Mouse (Mus musculus) lung, adult 18-20 months (tissue): ENCODE measurements at regions not wholly inside any gene's neighbourhood (a gene's known extent, or its start where the extent isn't known, plus 50 kb on each side); places are given as distances from the start of the nearest gene placed in this dataset.
A peak's percentile ranks its signal among the peaks of the same experiment; 100 is the strongest.

Experiments
- DNase-seq, 2 experiments: peaks; one replicate each; pipeline ENCODE4 v3.0.0; 2022; ENCODE audit warnings: mixed read lengths in 2 of 2

- DNase-seq: peak; percentile 26 to 45
Observed at GRCm38 (mm10) chr17:88174242-88174679, 109.2 kb upstream of the Fbxo11 start.

DNA sequence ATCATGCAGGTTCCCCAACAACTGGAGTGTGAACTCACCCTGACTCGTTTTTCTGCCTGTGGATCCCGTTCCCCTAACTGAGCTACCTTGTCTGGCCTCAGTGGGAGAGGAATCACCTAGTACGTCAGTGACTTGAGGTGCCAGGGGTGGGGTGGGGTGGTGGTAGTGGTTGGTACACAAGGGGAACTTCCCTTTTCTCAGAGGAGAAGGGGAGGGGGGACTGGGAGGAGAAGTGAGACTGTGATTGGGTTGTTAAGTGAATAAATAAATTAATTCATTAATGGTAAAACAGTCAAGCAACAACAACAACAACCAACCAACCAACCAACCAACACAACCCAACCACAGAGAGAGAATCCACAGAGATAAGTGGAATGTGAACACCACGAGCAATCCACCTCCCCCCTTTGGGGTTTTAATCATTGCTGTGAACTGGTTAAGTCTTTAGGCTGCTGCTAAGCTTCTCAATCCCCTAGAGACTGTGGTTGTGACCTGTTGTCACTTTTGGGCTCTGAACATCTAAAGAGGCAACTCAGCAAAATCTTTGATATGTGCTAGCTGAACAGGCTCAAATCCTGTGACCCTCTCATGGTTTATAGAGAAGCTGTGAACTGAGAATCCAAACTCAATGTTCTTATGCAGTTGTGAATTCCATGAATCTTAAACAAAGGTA lies 111.0 kb upstream of the Fbxo11 start:
- DNase-seq: no peak

DNA sequence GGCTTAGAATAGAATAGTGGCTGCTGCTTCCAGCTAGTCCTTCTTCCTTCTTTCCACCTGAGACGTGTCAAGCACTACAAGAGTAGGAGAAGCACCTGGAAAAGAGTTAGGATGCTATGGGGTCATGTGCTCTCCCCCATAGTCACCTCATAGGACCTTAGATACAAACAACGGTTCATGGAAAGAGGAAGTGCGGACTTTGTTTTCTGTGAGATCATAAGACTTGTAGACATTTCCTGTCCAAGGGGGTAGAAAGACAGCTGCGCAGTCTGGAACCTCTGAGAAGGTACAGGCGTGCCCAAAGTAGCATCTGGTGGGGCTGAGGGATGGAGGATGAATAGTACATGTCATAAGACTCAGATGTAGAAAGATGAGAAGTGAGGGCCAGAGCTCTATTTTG lies 125.6 kb upstream of the Fbxo11 start:
- no peak for DNase-seq

GRCm38 (mm10) chr17:88191444-88191843 lies 126.4 kb upstream of the Fbxo11 start:
- no peak for DNase-seq

- no peak for DNase-seq
Observed at GRCm38 (mm10) chr17:88191930-88192807, 127.1 kb upstream of the Fbxo11 start.

GRCm38 (mm10) chr17:88194693-88195092 lies 129.6 kb upstream of the Fbxo11 start:
- DNase-seq: no peak

DNA sequence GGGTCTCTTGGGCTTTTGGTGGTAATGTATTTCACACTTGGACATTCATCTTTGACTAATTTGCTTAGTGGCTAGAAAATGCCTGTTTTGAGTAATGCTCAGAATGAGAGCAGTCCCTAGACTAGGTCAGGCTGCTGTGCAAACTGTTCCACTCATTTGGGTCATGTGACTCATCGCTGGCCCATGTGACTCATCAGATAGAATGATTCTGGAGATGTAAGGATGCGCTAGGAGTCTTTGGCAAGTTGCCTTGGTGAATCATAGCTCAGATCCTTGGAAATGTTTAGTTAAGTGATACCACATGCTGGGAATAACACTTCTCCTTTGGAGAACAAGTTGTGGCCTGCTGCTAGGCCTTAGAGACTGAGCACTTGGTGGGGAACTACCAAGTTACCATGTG lies 130.2 kb upstream of the Fbxo11 start:
- no peak for DNase-seq

- no peak for DNase-seq
Observed at GRCm38 (mm10) chr17:88195893-88196292, 130.8 kb upstream of the Fbxo11 start.

DNA sequence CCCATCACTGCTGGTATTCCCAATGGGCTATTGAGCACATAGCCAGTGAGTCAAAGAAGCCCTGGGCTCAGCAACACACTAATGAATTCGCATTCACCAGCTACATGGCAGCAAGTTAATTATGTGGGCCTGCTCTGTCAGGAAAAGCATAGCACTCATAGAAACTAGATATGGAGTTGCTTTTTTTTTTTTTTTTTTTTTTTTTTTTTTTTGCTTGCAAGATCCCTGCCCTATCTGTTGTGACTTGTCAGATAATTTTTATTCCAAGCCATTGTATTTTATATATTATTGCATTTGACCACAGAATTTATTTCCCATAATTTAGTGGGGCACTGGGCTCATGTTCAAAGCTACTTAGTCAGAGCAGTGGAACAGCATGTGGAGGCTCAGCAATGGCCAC lies 131.2 kb upstream of the Fbxo11 start:
- no peak for DNase-seq

DNA sequence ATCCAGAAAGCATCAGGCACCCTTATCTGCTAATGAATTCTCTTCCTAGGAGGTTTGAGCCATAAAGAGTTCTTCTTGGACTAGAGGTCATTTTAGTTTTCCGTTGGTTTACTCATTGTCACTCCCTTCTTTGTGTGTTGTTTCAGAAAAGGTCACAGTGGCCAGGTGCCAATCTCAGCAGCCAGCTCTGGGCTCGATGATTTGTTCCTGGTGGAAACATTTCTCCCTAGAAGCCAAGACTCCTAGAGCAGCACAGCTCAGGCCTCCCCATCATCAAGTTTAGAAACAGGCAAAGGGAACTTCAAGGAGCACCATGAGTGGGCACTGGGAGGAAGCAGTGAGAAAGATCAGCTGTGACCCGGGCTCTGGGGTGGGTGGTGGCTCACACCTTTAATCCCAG lies 132.3 kb upstream of the Fbxo11 start:
- DNase-seq: no peak

- DNase-seq: no peak
Observed at GRCm38 (mm10) chr17:88201249-88201970, 136.3 kb upstream of the Fbxo11 start.

DNA sequence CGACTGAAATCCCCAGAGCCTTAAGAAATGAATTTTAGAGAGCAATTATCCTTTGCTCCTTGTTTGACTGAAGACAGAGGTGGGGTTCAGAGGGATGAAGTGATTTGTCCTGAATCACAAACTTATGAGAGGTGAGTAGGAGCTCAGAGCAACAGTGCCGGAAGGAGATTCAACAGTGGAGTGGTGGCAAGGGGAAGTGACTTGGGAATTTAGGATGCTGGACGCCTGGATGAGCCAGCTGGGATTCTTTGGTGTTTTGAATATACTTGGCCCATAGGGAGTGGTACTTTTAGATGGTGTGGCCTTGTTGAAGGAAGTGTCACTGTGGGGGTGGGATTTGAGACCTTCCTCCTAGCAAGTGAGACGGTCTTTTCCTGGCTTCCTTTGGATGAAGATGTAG lies 137.1 kb upstream of the Fbxo11 start:
- DNase-seq: no peak

GRCm38 (mm10) chr17:88209565-88209964 lies 144.5 kb upstream of the Fbxo11 start:
- no peak for DNase-seq

- no peak for DNase-seq
Observed at GRCm38 (mm10) chr17:88212121-88212520, 147.0 kb upstream of the Fbxo11 start.

DNA sequence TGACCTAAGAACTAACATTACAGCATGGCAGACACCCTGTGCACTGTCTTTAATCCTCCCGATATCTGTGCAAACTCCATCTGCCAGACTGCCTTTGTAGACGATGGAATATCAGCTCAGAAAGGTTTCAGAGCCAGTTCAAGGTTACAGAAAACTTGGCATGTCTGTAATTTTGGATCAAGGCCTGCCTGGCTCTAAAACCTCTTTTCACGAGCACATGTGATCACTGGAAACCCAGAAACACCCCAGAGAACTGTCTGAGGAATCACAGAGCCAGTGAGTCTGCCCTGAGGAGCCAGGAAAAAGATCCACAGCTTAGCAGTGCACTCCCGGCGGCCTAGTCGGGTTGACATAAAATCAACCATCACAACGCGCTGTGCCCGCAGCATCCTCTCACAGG lies 149.7 kb upstream of the Fbxo11 start:
- peak; percentile 5 to 10 for DNase-seq

GRCm38 (mm10) chr17:88222379-88222955 lies 157.4 kb upstream of the Fbxo11 start:
- DNase-seq: no peak

- no peak for DNase-seq
Observed at GRCm38 (mm10) chr17:88240476-88240875, 175.4 kb upstream of the Fbxo11 start.

DNA sequence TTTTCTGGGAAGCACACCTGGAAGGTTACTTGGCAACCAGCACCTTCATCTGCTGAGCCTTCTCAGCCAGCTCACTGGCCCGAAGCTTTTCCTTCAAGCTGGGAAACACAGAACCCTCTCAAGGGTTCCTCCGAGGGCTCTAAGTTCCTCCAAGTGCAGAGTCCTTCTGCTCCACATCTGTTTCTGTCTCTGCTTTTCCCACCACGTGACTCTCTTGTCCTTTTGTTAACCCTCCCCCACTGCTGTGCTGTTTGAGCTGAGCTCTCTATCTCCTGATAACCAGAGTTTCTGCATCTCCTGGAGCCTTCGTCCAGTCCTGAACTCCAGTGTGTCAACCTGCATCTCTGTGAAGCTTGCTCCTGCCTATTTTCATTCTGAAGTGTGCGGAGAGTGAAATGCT lies 183.5 kb upstream of the Fbxo11 start:
- DNase-seq: no peak

- peak; percentile 59 to 74 for DNase-seq
Observed at GRCm38 (mm10) chr17:88251949-88252521, 186.9 kb upstream of the Fbxo11 start.

DNA sequence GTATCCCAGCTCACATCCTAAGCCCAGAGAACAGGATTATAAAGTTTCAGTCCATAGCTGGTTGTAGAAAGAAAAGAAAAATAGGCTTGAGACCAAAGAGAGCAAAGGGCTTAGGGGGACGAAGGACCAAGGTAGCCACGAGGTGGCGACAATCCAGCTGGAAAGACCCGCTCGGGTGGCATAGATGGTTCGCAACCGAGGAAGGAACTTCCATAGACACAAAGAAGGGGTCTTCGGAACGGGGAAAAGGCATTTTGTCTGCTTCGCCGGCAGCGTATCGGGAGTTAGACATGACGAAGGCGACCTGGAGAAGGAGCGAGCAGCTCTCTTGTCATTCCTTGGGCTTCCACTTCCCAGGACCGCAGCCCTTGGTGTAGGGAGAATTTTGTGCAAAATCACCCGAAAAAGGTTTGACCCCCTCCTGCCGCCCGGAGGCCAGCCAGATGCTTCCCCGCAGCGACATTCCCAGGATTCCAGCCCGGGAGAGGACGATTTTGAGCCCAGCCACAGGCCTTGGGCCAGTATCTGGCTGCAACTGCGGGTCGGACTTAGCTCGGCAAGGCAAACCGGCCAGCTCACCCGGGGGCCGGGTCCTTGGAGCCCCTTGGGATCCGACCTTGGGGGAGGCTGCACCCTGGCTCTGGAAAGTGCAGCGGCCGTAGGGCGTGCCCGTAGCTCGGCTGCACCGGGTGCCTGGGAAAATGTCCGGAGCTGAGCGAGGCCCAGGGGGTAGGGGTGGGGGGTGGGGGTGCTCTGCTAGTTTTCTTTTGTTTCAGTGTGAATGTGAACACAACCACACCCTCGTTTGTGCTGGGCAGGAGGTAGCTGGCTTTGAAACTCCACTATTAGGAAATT lies 184.5 kb upstream of the Foxn2 start:
- DNase-seq: peak; percentile 76 to 78
